Mouse (Mus musculus) hindbrain, embryonic 11.5 days (tissue): Measurements from ENCODE around the gene Chd3. TPM values are rescaled to one million over a fixed set of nuclear protein-coding genes. Genes with fewer than 3 reads are reported as not detected.
A peak's percentile ranks its signal among the peaks of the same experiment; 100 is the strongest.

Experiments used
- ATAC-seq: fragments of 200-750 bp; cut with Nextera tagmentation; 2 replicates; pipeline ENCODE4 v1.8.0; 2017; ENCODE audit warnings: mild to moderate bottlenecking, moderate TSS enrichment, moderate library complexity; ENCODE audit not compliant: low FRiP score
- DNase-seq: peaks from one replicate; pipeline ENCODE4 v3.0.0-alpha.2; 2015; ENCODE audit warnings: low spot score
- H3K27ac ChIP-seq: fragments of 300-500 bp; sonication (generic); 2 replicates; pipeline ENCODE4 v1.5.1; 2014; ENCODE audit warnings: mild to moderate bottlenecking, low read depth, low read length
- H3K27me3 ChIP-seq: fragments of 300-500 bp; sonication (generic); 2 replicates; pipeline ENCODE4 v1.6.1; 2014; ENCODE audit warnings: mild to moderate bottlenecking, low read length, moderate library complexity, mixed read lengths; ENCODE audit not compliant: control insufficient read depth, insufficient read depth
- H3K36me3 ChIP-seq: fragments of 300-500 bp; sonication (generic); 2 replicates; pipeline ENCODE4 v1.6.1; 2014; ENCODE audit warnings: mild to moderate bottlenecking, low read length, moderate library complexity, mixed read lengths; ENCODE audit not compliant: control insufficient read depth, insufficient read depth
- H3K4me1 ChIP-seq: fragments of 300-500 bp; sonication (generic); replicated peaks from 2 replicates; pipeline ENCODE4 v1.6.1; 2014; ENCODE audit warnings: low read length, mixed read lengths; ENCODE audit not compliant: control insufficient read depth, insufficient read depth
- H3K4me2 ChIP-seq: fragments of 300-500 bp; sonication (generic); replicated peaks from 2 replicates; pipeline ENCODE4 v1.6.1; 2014; ENCODE audit warnings: mild to moderate bottlenecking, low read depth, low read length
- H3K4me3 ChIP-seq: fragments of 300-500 bp; sonication (generic); 2 replicates; pipeline ENCODE4 v1.5.1; 2014; ENCODE audit warnings: low read depth, low read length
- H3K9ac ChIP-seq: fragments of 300-500 bp; sonication (generic); 2 replicates; pipeline ENCODE4 v1.6.1; 2014; ENCODE audit warnings: low read depth, low read length
- H3K9me3 ChIP-seq: fragments of 300-500 bp; sonication (generic); 2 replicates; pipeline ENCODE4 v1.6.1; 2016; ENCODE audit warnings: low read length; ENCODE audit not compliant: control insufficient read depth
- WGBS: fragments of 180-500 bp; shearing (Covaris S2); extraction: QIAGEN DNeasy Blood & Tissue Kit; methylation state at CpG from one replicate; pipeline ENCODE4 v1.1.7; 2014; 5-methylcytosine and 5-hydroxymethylcytosine counted together
- polyA plus RNA-seq: library from polyadenylated mRNA; unstranded; fragments of >200 nt; fragmentation: Nextera tagmentation; extraction: Ambion mirVana; gene quantifications from 2 replicates; pipeline ENCODE4 v1.2.1, GENCODE M21; 2014

Chd3 gene
- polyA plus RNA-seq, 1 experiment from 2014 or later = 57.1 TPM

DNA sequence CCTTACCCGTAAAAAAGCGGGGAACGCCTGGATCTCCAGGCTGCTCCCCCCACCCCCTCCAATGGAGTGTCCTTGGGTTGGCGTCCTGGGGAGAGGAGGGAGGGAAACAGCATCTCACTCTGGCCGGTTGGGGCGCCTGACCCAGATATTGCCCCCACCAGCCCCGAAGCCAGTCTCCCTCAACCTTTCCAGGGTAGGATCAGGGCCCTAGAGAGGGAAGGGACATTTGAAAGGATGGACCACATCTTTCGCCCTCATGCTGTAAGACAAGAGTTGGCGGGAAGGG lies 42.1 kb downstream of the Chd3 start:
- no peak overlapping the region for H3K9ac ChIP-seq
- peaks cover 10% of the 10 kb centered on the region for H3K4me1 ChIP-seq
- no peaks in the 10 kb centered on the region for H3K9me3 ChIP-seq
- peak overlapping the region; percentile 93; the same call in 1 of the 2 replicates for H3K4me2 ChIP-seq
- no peaks in the 10 kb centered on the region for H3K36me3 ChIP-seq
- H3K27me3 ChIP-seq = peaks cover 13% of the 10 kb centered on the region
- no peak for ATAC-seq
- H3K27ac ChIP-seq = no peak overlapping the region
- WGBS = 7% methylated on average over 9 of the region's 9 CpGs
- DNase-seq = no peak
- H3K4me3 ChIP-seq = peak overlapping the region; percentile 46; the same call in 1 of the 2 replicates

GRCm38 (mm10) chr11:69326408-69327156 lies 42.6 kb downstream of the Chd3 start:
- no peaks in the 10 kb centered on the region for H3K9me3 ChIP-seq
- H3K27me3 ChIP-seq = peaks cover 13% of the 10 kb centered on the region
- 1% methylated on average over 44 of the region's 45 CpGs for WGBS
- H3K27ac ChIP-seq = no peak overlapping the region
- peak; percentile 38; the same call in 1 of the 2 replicates for ATAC-seq
- no peaks in the 10 kb centered on the region for H3K36me3 ChIP-seq
- H3K4me3 ChIP-seq = peak overlapping the region; percentile 46
- peak overlapping the region; percentile 62 for H3K9ac ChIP-seq
- peak overlapping the region; percentile 93 for H3K4me2 ChIP-seq
- peaks cover 12% of the 10 kb centered on the region for H3K4me1 ChIP-seq
- no peak for DNase-seq

DNA sequence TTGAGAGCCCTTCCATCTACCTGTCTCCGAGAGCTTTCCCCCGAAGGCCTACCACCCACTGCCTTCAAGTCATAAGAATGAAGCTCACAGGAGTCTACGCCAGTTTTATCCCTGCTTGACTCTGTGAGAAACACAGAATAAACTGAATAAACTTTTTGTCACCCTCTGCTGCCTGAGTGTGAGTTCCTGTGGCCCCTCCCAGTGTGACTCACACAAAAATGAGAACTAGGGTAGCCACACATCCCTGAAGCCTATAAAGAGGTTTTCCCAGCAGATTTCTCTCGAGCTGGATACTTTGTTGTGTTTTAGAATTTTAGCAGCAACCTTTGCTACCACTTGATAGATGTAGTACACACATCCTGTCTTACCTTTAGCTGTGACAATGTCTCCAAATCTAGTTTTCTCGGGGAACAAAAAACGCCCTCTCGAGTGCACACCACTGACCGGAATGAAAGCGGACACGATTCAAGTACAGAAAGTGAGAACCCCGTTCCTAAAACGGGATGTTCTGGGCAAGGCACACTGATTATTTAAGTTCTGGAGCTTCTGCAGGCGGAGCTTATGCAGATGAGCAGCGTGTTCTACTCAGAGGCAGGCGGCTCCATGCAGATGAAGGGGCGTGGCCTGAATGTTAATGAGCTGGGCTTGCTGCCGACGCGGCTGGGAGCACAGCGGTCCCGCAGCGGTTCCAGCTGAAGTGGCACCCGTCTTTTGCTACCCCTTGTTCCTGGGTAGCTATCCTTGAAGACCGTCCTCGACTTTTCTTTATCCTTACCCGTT lies 43.4 kb downstream of the Chd3 start, which contains the start of gene Kcnab3:
Kcnab3 (plus strand) TSS at position 631 of the 780 bp plus-strand sequence.
- WGBS = 12% methylated on average over 26 of the region's 26 CpGs
- peaks cover 10% of the 10 kb centered on the region for H3K4me1 ChIP-seq
- DNase-seq (peak; percentile 89), ATAC-seq (peak; percentile 60; the same call in 1 of the 2 replicates)
- no peaks in the 10 kb centered on the region for H3K36me3 ChIP-seq
- H3K27me3 ChIP-seq = peaks cover 13% of the 10 kb centered on the region
- peak within 1 kb of the TSS; percentile 93 for H3K4me2 ChIP-seq
- H3K4me3 ChIP-seq = peak within 1 kb of the TSS; percentile 46
- H3K27ac ChIP-seq = no peak within 1 kb of the TSS
- no peaks in the 10 kb centered on the region for H3K9me3 ChIP-seq
- peak within 1 kb of the TSS; percentile 62 for H3K9ac ChIP-seq

DNA sequence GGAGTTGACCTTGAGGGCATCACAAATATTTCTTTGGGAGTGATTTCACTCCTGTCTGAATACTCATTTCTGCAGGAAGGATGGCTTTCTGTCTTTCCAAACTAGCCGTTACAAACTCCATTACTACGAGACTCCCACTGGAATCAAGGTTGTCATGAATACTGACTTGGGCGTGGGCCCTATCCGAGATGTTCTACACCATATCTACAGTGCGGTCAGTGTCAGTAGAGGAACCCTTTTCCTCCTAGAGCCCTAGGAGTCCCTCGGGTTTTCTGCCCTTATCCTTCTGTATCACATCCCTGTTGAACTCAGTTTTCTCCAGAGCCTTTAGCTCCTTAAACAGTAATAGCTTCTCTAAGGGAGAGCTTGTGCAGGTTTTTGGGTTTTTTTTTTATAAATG lies 44.5 kb downstream of the Chd3 start:
- Histone ChIP-seq H3K4me2 (peak overlapping the region; percentile 69; the same call in 1 of the 2 replicates), H3K36me3 (no peaks in the 10 kb centered on the region), H3K9me3 (no peaks in the 10 kb centered on the region), H3K27ac (no peak overlapping the region), H3K4me3 (peak overlapping the region; percentile 54), H3K27me3 (peaks cover 13% of the 10 kb centered on the region), H3K9ac (no peak overlapping the region), H3K4me1 (peaks cover 10% of the 10 kb centered on the region)
- 78% methylated on average over 6 of the region's 6 CpGs for WGBS
- no peak for ATAC-seq
- DNase-seq = no peak

DNA sequence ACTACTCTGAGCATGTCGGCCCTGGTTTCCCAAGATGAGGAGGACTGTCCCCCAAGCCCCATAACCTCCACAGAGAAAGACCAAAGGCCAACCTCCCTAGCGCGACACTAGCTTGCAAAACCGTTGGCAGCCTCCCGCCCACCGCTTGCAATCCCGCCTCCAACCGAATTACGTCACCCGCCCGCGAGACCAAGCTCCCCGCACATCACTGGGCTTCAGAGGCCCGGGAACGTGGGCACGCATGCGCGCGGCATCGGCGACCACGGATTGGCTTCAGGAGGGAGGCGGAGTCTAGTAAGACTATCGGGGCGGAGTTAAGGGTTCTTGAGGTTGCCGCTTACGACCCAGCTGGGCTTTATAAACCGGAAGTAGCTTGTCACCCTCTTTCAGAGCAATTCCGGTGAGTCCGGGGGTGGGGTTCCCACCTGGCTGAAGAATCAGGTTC lies 45.5 kb downstream of the Chd3 start, which contains the start of the genes Cntrob and Trappc1:
Cntrob (minus strand) TSS at position 109 of the 445 bp plus-strand sequence.
Trappc1 (plus strand) TSS at position 314 of the 445 bp plus-strand sequence.
- Histone ChIP-seq H3K4me2 (peak within 1 kb of the TSS; percentile 69), H3K27ac (peak within 1 kb of the TSS; percentile 76; the same call in 1 of the 2 replicates), H3K36me3 (no peaks in the 10 kb centered on the region; the same call in 1 of the 2 replicates), H3K9me3 (no peaks in the 10 kb centered on the region), H3K4me1 (peaks cover 10% of the 10 kb centered on the region), H3K9ac (peak within 1 kb of the TSS; percentile 76), H3K4me3 (peak within 1 kb of the TSS; percentile 54), H3K27me3 (peaks cover 13% of the 10 kb centered on the region)
- DNase-seq (peak; percentile 98), ATAC-seq (peak; percentile 93)
- WGBS = 0% methylated on average over 30 of the region's 30 CpGs

DNA sequence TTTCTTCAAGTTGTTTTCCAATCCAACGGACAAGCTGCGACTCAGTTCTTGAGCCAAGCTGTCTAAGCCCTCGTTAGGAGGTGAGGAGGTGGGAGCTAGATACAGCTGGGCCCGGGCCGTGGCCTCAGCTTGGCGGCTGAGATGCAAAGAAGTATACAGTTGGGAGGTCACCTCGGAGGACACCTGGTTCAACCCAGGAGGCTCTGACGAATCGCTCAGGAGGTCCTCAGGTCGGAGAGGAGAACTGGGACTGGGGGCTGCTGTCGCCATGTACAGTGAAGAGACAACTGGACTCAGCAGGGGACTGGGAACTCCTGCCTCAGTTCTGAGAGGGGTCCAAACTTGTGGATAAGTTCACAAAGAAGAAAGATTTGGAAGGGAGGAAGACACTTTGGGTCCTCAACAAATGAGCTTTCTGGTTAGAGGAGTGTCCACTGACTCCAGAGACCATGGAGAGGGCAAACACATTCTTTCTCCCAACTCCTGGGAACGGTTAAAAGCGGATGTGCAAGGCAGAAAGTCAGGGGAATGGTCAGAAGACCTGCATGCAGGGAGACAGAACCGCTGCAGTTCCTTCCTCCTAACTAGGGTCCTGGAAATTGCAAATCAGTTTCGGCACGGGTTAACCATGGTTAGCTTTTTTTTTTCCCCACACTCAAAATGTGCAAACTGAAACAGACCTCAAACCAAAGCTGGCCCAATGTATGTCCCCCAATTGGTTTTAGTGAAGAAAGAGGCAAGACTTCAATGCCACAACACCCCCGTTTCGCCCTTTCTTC lies 46.3 kb downstream of the Chd3 start:
- H3K4me1 ChIP-seq = peaks cover 10% of the 10 kb centered on the region
- H3K36me3 ChIP-seq = no peaks in the 10 kb centered on the region; the same call in 1 of the 2 replicates
- peak overlapping the region; percentile 76; the same call in 1 of the 2 replicates for H3K27ac ChIP-seq
- DNase-seq (peak; percentile 29), ATAC-seq (no peak)
- 29% methylated on average over 18 of the region's 18 CpGs for WGBS
- no peaks in the 10 kb centered on the region for H3K9me3 ChIP-seq
- H3K4me2 ChIP-seq = peak overlapping the region; percentile 69
- H3K4me3 ChIP-seq = peak overlapping the region; percentile 54
- peak overlapping the region; percentile 76 for H3K9ac ChIP-seq
- peaks cover 13% of the 10 kb centered on the region for H3K27me3 ChIP-seq

DNA sequence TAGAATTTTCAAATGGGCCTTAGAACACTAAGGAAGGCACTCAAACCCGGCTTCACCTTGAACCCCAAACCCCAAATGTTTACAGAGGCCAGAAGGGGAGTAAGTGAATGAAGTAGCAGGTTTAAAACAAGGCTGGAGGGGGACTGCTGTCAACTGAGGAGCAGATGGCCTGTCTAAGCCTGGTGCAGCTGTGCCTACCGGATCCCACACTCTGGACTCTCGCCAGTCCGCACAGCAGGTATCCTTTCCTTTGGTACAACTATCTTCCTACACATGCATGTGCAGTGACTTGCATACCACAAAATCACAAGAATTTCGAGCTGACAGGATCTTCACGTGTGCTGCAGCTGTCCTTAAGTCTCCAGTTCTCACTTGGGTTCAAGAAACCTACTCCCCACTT lies 47.2 kb downstream of the Chd3 start:
- Histone ChIP-seq H3K9ac (0 out of 2 replicates have a peak overlapping the region, but pooled peaks have one; percentile 28), H3K27me3 (peaks cover 8% of the 10 kb centered on the region), H3K9me3 (no peaks in the 10 kb centered on the region), H3K4me2 (peak overlapping the region; percentile 69), H3K4me3 (no peak overlapping the region), H3K27ac (no peak overlapping the region), H3K36me3 (no peaks in the 10 kb centered on the region; the same call in 1 of the 2 replicates), H3K4me1 (peaks cover 10% of the 10 kb centered on the region)
- ATAC-seq (no peak), DNase-seq (no peak)
- WGBS = 71% methylated on average over 6 of the region's 6 CpGs

DNA sequence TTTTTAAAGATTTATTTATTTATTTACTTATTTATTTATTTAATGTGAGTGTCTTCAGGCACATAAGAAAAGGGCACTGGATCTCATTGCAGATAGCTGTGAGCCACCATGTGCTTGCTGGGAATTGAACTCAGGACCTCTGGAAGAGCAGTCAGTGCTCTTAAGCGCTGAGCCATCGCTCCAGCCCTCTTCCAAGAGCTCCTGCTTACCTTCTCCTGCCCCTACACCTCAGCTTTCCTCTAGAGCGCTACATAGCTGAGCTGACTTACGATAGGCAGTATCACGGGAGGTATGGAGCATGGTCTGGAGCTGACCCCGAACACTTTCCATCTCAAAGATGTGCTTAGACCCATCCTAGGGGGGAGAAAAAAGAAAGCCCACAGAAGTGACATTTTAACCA lies 47.6 kb downstream of the Chd3 start:
- Histone ChIP-seq H3K4me3 (no peak overlapping the region), H3K9ac (no peak overlapping the region), H3K27ac (no peak overlapping the region), H3K36me3 (no peaks in the 10 kb centered on the region; the same call in 1 of the 2 replicates), H3K9me3 (no peaks in the 10 kb centered on the region), H3K27me3 (peaks cover 3% of the 10 kb centered on the region), H3K4me1 (peaks cover 7% of the 10 kb centered on the region), H3K4me2 (peak overlapping the region; percentile 69)
- DNase-seq (no peak), ATAC-seq (no peak)
- WGBS = 90% methylated on average over 6 of the region's 6 CpGs
